ENCODE assay signal across 8 mouse cellular contexts in genomic region chr1:131910001-131910648, GRCm38 (mm10). TPM values are rescaled to one million over a fixed set of nuclear protein-coding genes. Genes with fewer than 3 reads are reported as not detected.
A peak's percentile ranks its signal among the peaks of the same experiment; 100 is the strongest.
DNase-seq lines count a peak whose midpoint lies in the region; ATAC-seq and TF ChIP-seq lines count a peak whose summit lies in the region.

Gene Nucks1, plus strand, starts transcription at chr1:131910534.

- peak; percentile 99 for DNase-seq in CH12.LX (ENCODE audit: extremely low read depth)
- peak; percentile 97 for DNase-seq in c-Kit-positive CD71-positive TER-119-negative erythroid progenitor cells, embryonic 14.5 days (ENCODE audit: low read depth)
- DNase-seq in forebrain, embryonic 11.5 days (ENCODE audit: low spot score), result peak; percentile 100
- peak; percentile 100 for DNase-seq in kidney, postnatal 36 days
- peak; percentile 98 for DNase-seq in telencephalon, adult 2 months (ENCODE audit: low read depth, low spot score)

- 1% methylated on average over 33 of the region's 35 CpGs for WGBS in forebrain, embryonic 11.5 days
- under 1% methylated on average over 35 of the region's 35 CpGs for WGBS in heart, embryonic 16.5 days
- under 1% methylated on average over 35 of the region's 35 CpGs for WGBS in liver, embryonic 15.5 days (ENCODE audit: insufficient replicate concordance)
- WGBS in neural tube, embryonic 12.5 days, result under 1% methylated on average over 35 of the region's 35 CpGs

- ATAC-seq in forebrain, embryonic 11.5 days (replicated peaks; ENCODE audit: low FRiP score), result peak; percentile 98
- peak; percentile 99 for ATAC-seq in heart, embryonic 16.5 days (replicated peaks; ENCODE audit: extremely low read depth, insufficient read depth, low FRiP score)
- ATAC-seq in liver, embryonic 15.5 days (ENCODE audit: insufficient read depth), result peak; percentile 96
- ATAC-seq in neural tube, embryonic 12.5 days (ENCODE audit: low FRiP score, low read depth), result peak; percentile 99

- dilution Hi-C loops in CH12.LX (cut with MboI; ENCODE audit: extremely low pct_ligation_motif_present, extremely low pct_unique_long_range_greater_than_20kb, low sequenced_read_pairs), result no loop called here

- H3K9ac ChIP-seq in CH12.LX (ENCODE audit: insufficient read depth, low read depth), result peak within 1 kb of the TSS; percentile 96
- H3K9ac ChIP-seq in forebrain, embryonic 11.5 days (ENCODE audit: low read length), result peak within 1 kb of the TSS; percentile 93
- peak within 1 kb of the TSS; percentile 100 for H3K9ac ChIP-seq in heart, embryonic 16.5 days (ENCODE audit: low read length)
- H3K9ac ChIP-seq in liver, embryonic 15.5 days, result peak within 1 kb of the TSS; percentile 98
- peak within 1 kb of the TSS; percentile 95 for H3K9ac ChIP-seq in neural tube, embryonic 12.5 days

- peaks cover 4 to 30% of the 10 kb centered on the region in 2 experiments for H3K4me1 ChIP-seq in CH12.LX (ENCODE audit: control insufficient read depth in 1 of 2, insufficient read depth in 2 of 2)
- no peaks in the 10 kb centered on the region for H3K4me1 ChIP-seq in forebrain, embryonic 11.5 days (replicated peaks; ENCODE audit: control insufficient read depth, insufficient read depth, low read length)
- peaks cover 11% of the 10 kb centered on the region for H3K4me1 ChIP-seq in heart, embryonic 16.5 days (ENCODE audit: control insufficient read depth, insufficient read depth, low read length)
- peaks cover 28% of the 10 kb centered on the region for H3K4me1 ChIP-seq in liver, embryonic 15.5 days (replicated peaks)
- H3K4me1 ChIP-seq in neural tube, embryonic 12.5 days, result peaks cover 14% of the 10 kb centered on the region

- TF ChIP-seq RAD21 in CH12.LX (IDR thresholded peaks at IDR 0.05; ENCODE audit: low read depth, low read length), result no peak

- peaks cover 43% of the 10 kb centered on the region for H3K79me2 ChIP-seq in CH12.LX (replicated peaks; ENCODE audit: control insufficient read depth, extremely low read depth, insufficient read depth, poor library complexity, severe bottlenecking)

- TF ChIP-seq CTCF in CH12.LX (conservative IDR thresholded peaks at IDR 0.05 in 1 of 2, IDR thresholded peaks at IDR 0.05 in 1 of 2; ENCODE audit: low read depth in 2 of 2, low read length in 2 of 2), result no peak

- no peaks in the 10 kb centered on the region for H3K9me3 ChIP-seq in CH12.LX (replicated peaks; ENCODE audit: low read length)
- H3K9me3 ChIP-seq in forebrain, embryonic 11.5 days (ENCODE audit: control insufficient read depth, low read length), result no peaks in the 10 kb centered on the region
- H3K9me3 ChIP-seq in heart, embryonic 16.5 days (replicated peaks; ENCODE audit: control insufficient read depth, low read length), result no peaks in the 10 kb centered on the region
- no peaks in the 10 kb centered on the region for H3K9me3 ChIP-seq in liver, embryonic 15.5 days (replicated peaks)
- H3K9me3 ChIP-seq in neural tube, embryonic 12.5 days, result no peaks in the 10 kb centered on the region

- H3K27me3 ChIP-seq in CH12.LX (replicated peaks), result no peaks in the 10 kb centered on the region
- no peaks in the 10 kb centered on the region for H3K27me3 ChIP-seq in forebrain, embryonic 11.5 days (ENCODE audit: control insufficient read depth, insufficient read depth, low read length)
- H3K27me3 ChIP-seq in heart, embryonic 16.5 days (ENCODE audit: control insufficient read depth, insufficient read depth, low read length), result 0 out of 2 replicates have a peak, but pooled peaks cover 3% of the 10 kb centered on the region
- H3K27me3 ChIP-seq in liver, embryonic 15.5 days, result peaks cover 29% of the 10 kb centered on the region
- peaks cover 5% of the 10 kb centered on the region; the same call in 1 of the 2 replicates for H3K27me3 ChIP-seq in neural tube, embryonic 12.5 days (replicated peaks)

- peak within 1 kb of the TSS; percentile 85 to 92 (median 89) for H3K4me3 ChIP-seq in CH12.LX (replicated peaks in 1 of 3; ENCODE audit: low read depth in 2 of 3, low read length in 2 of 3, poor library complexity in 1 of 3)
- H3K4me3 ChIP-seq in forebrain, embryonic 11.5 days (ENCODE audit: low read depth, low read length), result peak within 1 kb of the TSS; percentile 97
- H3K4me3 ChIP-seq in heart, embryonic 16.5 days (ENCODE audit: low read length), result peak within 1 kb of the TSS; percentile 98
- peak within 1 kb of the TSS; percentile 98 for H3K4me3 ChIP-seq in liver, embryonic 15.5 days (replicated peaks)
- H3K4me3 ChIP-seq in neural tube, embryonic 12.5 days, result peak within 1 kb of the TSS; percentile 98

- TF ChIP-seq POLR2A in CH12.LX (IDR thresholded peaks at IDR 0.05; ENCODE audit: low read depth, low read length), result peak; percentile 66

- in situ Hi-C loops in CH12.LX (cut with MboI; ENCODE audit: low pct_ligation_motif_present, low pct_unique_long_range_greater_than_20kb, low sequenced_read_pairs), result no loop called here

- no peak for TF ChIP-seq EP300 in CH12.LX (IDR thresholded peaks at IDR 0.05; ENCODE audit: low read length)

- peaks cover 3 to 6% of the 10 kb centered on the region in 2 experiments for H3K36me3 ChIP-seq in CH12.LX (replicated peaks in 1 of 2; ENCODE audit: control insufficient read depth in 1 of 2, insufficient read depth in 1 of 2, low read length in 1 of 2)
- H3K36me3 ChIP-seq in forebrain, embryonic 11.5 days (ENCODE audit: control insufficient read depth, insufficient read depth, low read length), result no peaks in the 10 kb centered on the region
- no peaks in the 10 kb centered on the region for H3K36me3 ChIP-seq in heart, embryonic 16.5 days (ENCODE audit: control insufficient read depth, insufficient read depth)
- H3K36me3 ChIP-seq in liver, embryonic 15.5 days (replicated peaks), result peaks cover 15% of the 10 kb centered on the region
- H3K36me3 ChIP-seq in neural tube, embryonic 12.5 days, result no peaks in the 10 kb centered on the region

- peak within 1 kb of the TSS; percentile 76 for H3K27ac ChIP-seq in CH12.LX (ENCODE audit: insufficient read depth, low read depth)
- peak within 1 kb of the TSS; percentile 89 for H3K27ac ChIP-seq in forebrain, embryonic 11.5 days (ENCODE audit: low read depth, low read length)
- peak within 1 kb of the TSS; percentile 98 for H3K27ac ChIP-seq in heart, embryonic 16.5 days (ENCODE audit: low read length)
- H3K27ac ChIP-seq in liver, embryonic 15.5 days (replicated peaks), result peak within 1 kb of the TSS; percentile 94
- H3K27ac ChIP-seq in neural tube, embryonic 12.5 days, result peak within 1 kb of the TSS; percentile 87

- peak within 1 kb of the TSS; percentile 94 for H3K4me2 ChIP-seq in CH12.LX (ENCODE audit: insufficient read depth, low read depth, poor library complexity, severe bottlenecking)
- peak within 1 kb of the TSS; percentile 77 for H3K4me2 ChIP-seq in forebrain, embryonic 11.5 days (ENCODE audit: low read depth, low read length, severe bottlenecking)
- peak within 1 kb of the TSS; percentile 72 for H3K4me2 ChIP-seq in heart, embryonic 16.5 days (ENCODE audit: low read depth, low read length)
- peak within 1 kb of the TSS; percentile 65 for H3K4me2 ChIP-seq in liver, embryonic 15.5 days
- H3K4me2 ChIP-seq in neural tube, embryonic 12.5 days (replicated peaks), result peak within 1 kb of the TSS; percentile 74

TF ChIP-seq in CH12.LX, 34 proteins besides CTCF, POLR2A, EP300 and RAD21 (continues in another document):
- TF ChIP-seq SIN3A (IDR thresholded peaks at IDR 0.05; ENCODE audit: low read length) (peak; percentile 36; the same call in 1 of the 2 replicates), ELF1 (IDR thresholded peaks at IDR 0.05; ENCODE audit: low read depth, low read length) (peak; percentile 46; the same call in 1 of the 2 replicates), HCFC1 (IDR thresholded peaks at IDR 0.05; ENCODE audit: low read depth, low read length) (peak; percentile 86), UBTF (IDR thresholded peaks at IDR 0.05; ENCODE audit: low read depth, low read length) (no peak), NRF1 (IDR thresholded peaks at IDR 0.05; ENCODE audit: low read depth, low read length) (peak; percentile 47), ETS1 (conservative IDR thresholded peaks at IDR 0.05; ENCODE audit: low read depth, low read length) (no peak), USF2 (conservative IDR thresholded peaks at IDR 0.05; ENCODE audit: low read depth, low read length) (no peak), ZC3H11A (IDR thresholded peaks at IDR 0.05; ENCODE audit: low read depth, low read length) (peak; percentile 100), MAX (IDR thresholded peaks at IDR 0.05; ENCODE audit: low read length) (peak; percentile 88), TCF12 (IDR thresholded peaks at IDR 0.05; ENCODE audit: low read depth, low read length) (0 out of 2 replicates have a peak, but pooled peaks have one; percentile 43), MEF2A (IDR thresholded peaks at IDR 0.05; ENCODE audit: borderline replicate concordance, low read depth, low read length) (0 out of 2 replicates have a peak, but pooled peaks have one; percentile 13), PAX5 (IDR thresholded peaks at IDR 0.05; ENCODE audit: low read length) (no peak), TBP (conservative IDR thresholded peaks at IDR 0.05; ENCODE audit: low read depth, low read length) (peak; percentile 70; the same call in 1 of the 2 replicates), KAT2A (IDR thresholded peaks at IDR 0.05; ENCODE audit: insufficient replicate concordance, low read length) (peak; percentile 78; the same call in 1 of the 2 replicates), MXI1 (IDR thresholded peaks at IDR 0.05; ENCODE audit: low read depth, low read length) (no peak), POLR2AphosphoS2 (IDR thresholded peaks at IDR 0.05; ENCODE audit: low read depth, low read length) (no peak), ZNF384 (IDR thresholded peaks at IDR 0.05; ENCODE audit: low read depth, low read length) (no peak), MAFK (IDR thresholded peaks at IDR 0.05; ENCODE audit: insufficient replicate concordance, low read length) (no peak), USF1 (IDR thresholded peaks at IDR 0.05; ENCODE audit: low read depth, low read length) (0 out of 2 replicates have a peak, but pooled peaks have one; percentile 26), CHD1 (IDR thresholded peaks at IDR 0.05; ENCODE audit: low read depth, low read length) (no peak), BHLHE40 (IDR thresholded peaks at IDR 0.05; ENCODE audit: low read depth, low read length) (peak; percentile 66), JUN (IDR thresholded peaks at IDR 0.05; ENCODE audit: insufficient read depth, low read depth, low read length) (no peak), CHD2 (IDR thresholded peaks at IDR 0.05; ENCODE audit: low read length) (peak; percentile 88)

RNA-seq across cellular contexts. Expression of gene Nucks1, which starts in this region (rescaled TPM):
- total RNA-seq in CH12.LX (2012; rRNA removed) (87.4 and 99.4 TPM in 2 replicates), CH12.LX (2014; rRNA removed) (267 and 274 TPM in 2 replicates)
- polyA plus RNA-seq in CH12.LX (2012; ENCODE audit: insufficient read length, low read depth), result 96.9 and 99.6 TPM in 2 replicates
- polyA plus RNA-seq in forebrain, embryonic 11.5 days (2014; fragmentation: Nextera tagmentation; extraction: Ambion mirVana), result 69.7 and 69.9 TPM in 2 replicates
- 43.8 and 46.9 TPM in 2 replicates for polyA plus RNA-seq in heart, embryonic 16.5 days (2015; fragmentation: Nextera tagmentation; extraction: Ambion mirVana)
- 25.7 and 27.2 TPM in 2 replicates for polyA plus RNA-seq in liver, embryonic 15.5 days (2015; fragmentation: Nextera tagmentation; extraction: Ambion mirVana)
- polyA plus RNA-seq in neural tube, embryonic 12.5 days (2016; fragmentation: Nextera tagmentation; extraction: Ambion mirVana), result 90.7 and 91.4 TPM in 2 replicates

Comparison
In these comparisons a context has a peak if more than half of its experiments do, and no peak if none do; other contexts are left out.
1. Peak in every context shown above with its lines: DNase-seq, ATAC-seq, H3K4me3 ChIP-seq and H3K27ac ChIP-seq.